Mouse (Mus musculus) urinary bladder, postnatal 0 days (tissue): ENCODE data around the gene Gm7534. TPM values are rescaled to one million over a fixed set of nuclear protein-coding genes. Genes with fewer than 3 reads are reported as not detected.

Source experiments
- polyA plus RNA-seq: library from polyadenylated mRNA; unstranded; fragments of >200 nt; fragmentation: Nextera tagmentation; extraction: Ambion mirVana; gene quantifications from 2 replicates; pipeline ENCODE4 v1.2.1, GENCODE M21; 2015

Gene Gm7534
- not detected in 2 replicates for polyA plus RNA-seq

DNA sequence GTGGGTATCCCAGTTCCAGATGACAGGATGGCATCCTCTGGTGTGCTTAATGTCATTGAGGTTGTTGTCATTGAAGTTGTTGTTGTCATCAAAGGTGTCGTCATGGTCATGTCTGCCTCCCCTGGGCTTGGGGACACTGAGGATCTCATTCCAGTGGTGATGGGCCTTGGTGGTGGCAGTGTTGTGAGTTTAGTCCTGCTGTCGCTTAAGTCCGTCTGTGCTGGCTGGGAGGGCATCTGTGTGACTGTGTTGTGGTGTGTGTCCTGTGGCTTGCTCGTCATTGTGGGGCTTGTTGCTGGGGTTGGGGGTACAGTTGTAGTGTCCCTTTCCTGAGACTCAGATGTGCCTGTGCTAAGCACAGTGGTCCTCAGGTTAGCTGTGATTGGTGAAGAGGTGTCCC, at the start of gene Gm7534:
TSS of gene Gm7534 (minus strand) at position 101 of the 400 bp plus-strand sequence.

GRCm38 (mm10) chr4:134246719-134247258, 44.0 kb upstream of the Gm7534 start, which contains the start of gene Gm30191:
Gm30191 (plus strand) TSS chr4:134246935.

DNA sequence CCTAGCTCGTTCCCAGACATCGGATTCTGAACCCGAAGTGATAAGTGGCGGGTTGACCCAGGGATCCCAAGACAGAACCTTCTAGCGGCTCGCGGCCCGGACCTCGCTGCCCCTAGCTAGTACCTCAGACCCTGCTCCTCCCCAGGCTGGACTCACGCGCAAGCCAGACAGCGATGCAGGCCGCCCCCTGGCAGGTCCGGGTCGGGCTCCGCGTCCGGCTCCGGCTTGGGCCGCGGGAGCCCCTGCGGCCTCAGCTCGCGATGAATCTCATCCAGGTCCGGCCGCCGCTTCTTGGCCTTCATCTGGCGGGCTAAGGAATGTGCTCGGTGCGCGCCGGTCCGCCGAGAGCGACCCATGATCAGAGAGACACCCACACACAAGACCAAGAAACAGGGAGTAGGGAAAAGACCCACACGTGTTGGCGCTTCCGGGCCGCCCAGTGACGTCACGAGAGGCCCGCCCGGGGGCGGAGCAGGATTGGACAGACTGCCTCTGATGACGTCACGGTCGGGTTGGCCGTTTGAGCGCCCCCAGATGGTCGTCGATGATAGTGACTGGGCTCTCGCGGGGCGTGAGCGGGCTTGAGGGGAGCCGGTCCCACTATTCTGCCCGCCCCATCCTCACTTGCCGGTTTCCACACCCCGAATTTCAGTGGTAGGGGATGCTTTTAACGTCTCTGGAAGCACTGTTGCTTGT, 42.5 kb upstream of the Gm7534 start, which contains the start of gene Zfp593:
TSS of gene Zfp593 (minus strand) at position 445 of the 696 bp plus-strand sequence.

DNA sequence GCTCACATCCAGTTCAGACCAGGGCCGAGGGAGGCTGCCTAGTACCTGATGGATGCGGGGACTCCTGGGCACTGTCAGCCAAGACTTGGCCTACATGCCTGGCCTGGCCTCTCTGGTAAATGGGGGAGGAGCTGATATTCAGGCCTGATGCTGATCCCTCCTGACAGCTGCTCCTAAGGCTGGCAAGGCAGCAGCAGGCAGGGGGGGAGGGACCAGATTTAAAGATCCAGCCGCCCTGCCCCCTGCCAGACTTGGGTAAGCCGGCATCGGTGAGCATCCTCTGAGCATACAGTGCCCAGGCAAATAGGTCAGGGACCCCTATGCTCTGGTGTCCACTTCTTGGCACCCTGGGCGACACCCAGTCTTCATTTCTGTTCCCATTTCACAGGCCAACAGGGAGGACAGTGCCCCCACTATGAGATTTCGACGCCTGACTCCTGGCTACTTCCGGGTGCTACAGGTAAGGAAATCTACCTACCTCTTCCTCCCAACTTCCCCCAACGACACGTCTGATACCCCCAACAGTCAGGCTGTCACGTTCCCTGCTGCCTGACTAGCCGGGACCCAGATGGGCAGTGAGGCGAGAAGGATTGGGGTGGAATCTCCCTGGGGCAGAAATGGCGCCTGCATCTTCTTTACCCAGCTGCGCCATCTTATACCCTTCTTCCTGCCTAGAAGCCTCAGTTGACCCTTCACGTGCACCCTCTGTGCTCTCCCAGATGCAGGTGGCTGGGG, 40.9 kb upstream of the Gm7534 start, which contains the start of gene E130218I03Rik:
TSS of gene E130218I03Rik (plus strand) at position 147 of the 735 bp plus-strand sequence.

GRCm38 (mm10) chr4:134238279-134238651, 35.5 kb upstream of the Gm7534 start, which contains the start of gene Cnksr1:
Cnksr1 (minus strand) TSS chr4:134238399.

DNA sequence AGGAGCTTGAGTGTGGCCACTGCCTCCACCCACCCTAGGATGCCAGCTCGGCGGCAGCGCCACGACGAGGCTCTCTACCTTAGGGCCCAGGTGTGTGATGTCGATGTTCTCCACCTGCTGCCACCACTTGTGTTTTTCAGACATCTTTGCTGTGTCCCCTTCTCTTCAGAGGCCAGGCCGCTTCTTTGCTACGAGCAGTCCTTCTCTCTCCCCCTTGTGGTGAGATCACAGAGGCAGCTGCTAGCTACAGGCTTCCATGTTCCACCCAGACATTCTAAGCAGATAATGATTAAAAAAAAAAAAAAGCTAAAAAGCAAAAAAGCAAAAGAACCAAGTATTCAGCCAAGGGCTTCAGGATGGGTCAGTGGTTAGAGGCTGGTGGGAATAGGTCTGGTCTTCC, 24.4 kb upstream of the Gm7534 start, which contains the start of gene Catsper4:
TSS of gene Catsper4 (minus strand) at position 190 of the 400 bp plus-strand sequence.

Other genes with a start within 250 kb of the Gm7534 start
- 556 and 655 TPM in 2 replicates for gene Hmgn2, start 234.4 kb downstream of the Gm7534 start, polyA plus RNA-seq
- gene Dhdds, start 202.1 kb downstream of the Gm7534 start, polyA plus RNA-seq, result 22.6 and 23.7 TPM in 2 replicates
- 0.04 TPM in 1 of 2 replicates, not detected in the other for gene Lin28a, start 184.2 kb downstream of the Gm7534 start, polyA plus RNA-seq
- gene Zfp683, start 149.2 kb downstream of the Gm7534 start, polyA plus RNA-seq, result not detected in 2 replicates
- gene Crybg2, start 142.2 kb downstream of the Gm7534 start, polyA plus RNA-seq, result 9.6 and 12.5 TPM in 2 replicates
- 10.4 and 33.2 TPM in 2 replicates for gene Cd52, start 107.9 kb downstream of the Gm7534 start, polyA plus RNA-seq
- 0.89 and 2.1 TPM in 2 replicates for gene Ubxn11, start 100.4 kb downstream of the Gm7534 start, polyA plus RNA-seq
- gene Sh3bgrl3, start 74.2 kb downstream of the Gm7534 start, polyA plus RNA-seq, result 314 and 368 TPM in 2 replicates
- 26.9 and 31.1 TPM in 2 replicates for gene Cep85, start 15.9 kb downstream of the Gm7534 start, polyA plus RNA-seq
- gene Catsper4, start 24.4 kb upstream of the Gm7534 start, polyA plus RNA-seq, result 0.11 and 0.18 TPM in 2 replicates
- gene Cnksr1, start 35.4 kb upstream of the Gm7534 start, polyA plus RNA-seq, result 4.3 and 5.0 TPM in 2 replicates
- 0.19 and 0.24 TPM in 2 replicates for gene E130218I03Rik, start 40.7 kb upstream of the Gm7534 start, polyA plus RNA-seq
- 11.3 and 12.5 TPM in 2 replicates for gene Zfp593, start 42.6 kb upstream of the Gm7534 start, polyA plus RNA-seq
- gene Gm30191, start 43.9 kb upstream of the Gm7534 start, polyA plus RNA-seq, result not detected in 2 replicates
- gene Grrp1, start 51.1 kb upstream of the Gm7534 start, polyA plus RNA-seq, result 3.6 and 4.0 TPM in 2 replicates
- gene Pdik1l, start 84.9 kb upstream of the Gm7534 start, polyA plus RNA-seq, result 9.0 and 10.1 TPM in 2 replicates
- gene Trim63, start 112.1 kb upstream of the Gm7534 start, polyA plus RNA-seq, result 0.43 and 1.0 TPM in 2 replicates
- 0.12 and 0.29 TPM in 2 replicates for gene Slc30a2, start 140.2 kb upstream of the Gm7534 start, polyA plus RNA-seq
- 6.4 and 7.1 TPM in 2 replicates for gene Extl1, start 180.8 kb upstream of the Gm7534 start, polyA plus RNA-seq
- gene Pafah2, start 193.3 kb upstream of the Gm7534 start, polyA plus RNA-seq, result 9.7 and 10.3 TPM in 2 replicates